Mouse (Mus musculus): Measurements from ENCODE around the gene Ddi2.
A peak's percentile ranks its signal among the peaks of the same experiment; 100 is the strongest.

Gene Ddi2

DNA sequence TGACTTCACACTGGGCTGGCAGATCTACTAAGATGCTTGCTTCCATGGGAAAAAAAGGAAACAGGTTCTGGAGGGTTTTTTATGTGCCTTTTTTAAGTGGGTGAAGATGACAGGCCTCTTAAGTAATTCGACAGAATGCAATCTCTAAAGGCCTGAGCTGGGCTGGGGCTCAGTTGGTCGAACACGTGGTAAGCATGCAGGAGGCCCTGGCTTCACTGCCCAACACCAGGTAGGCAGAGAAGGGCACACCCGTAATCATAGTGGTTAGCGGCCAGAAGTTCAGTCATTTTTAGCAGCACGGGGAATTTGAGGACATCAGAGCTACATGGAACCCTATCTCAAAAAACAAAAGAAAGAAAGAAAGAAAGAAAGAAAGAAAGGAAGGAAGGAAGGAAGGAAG is 68.7 kb downstream of the Ddi2 start:
- DNase-seq (ENCODE audit: low spot score): no peak

GRCm38 (mm10) chr4:141653813-141654212 is 69.4 kb downstream of the Ddi2 start:
- no peak for DNase-seq (ENCODE audit: low spot score)

DNA sequence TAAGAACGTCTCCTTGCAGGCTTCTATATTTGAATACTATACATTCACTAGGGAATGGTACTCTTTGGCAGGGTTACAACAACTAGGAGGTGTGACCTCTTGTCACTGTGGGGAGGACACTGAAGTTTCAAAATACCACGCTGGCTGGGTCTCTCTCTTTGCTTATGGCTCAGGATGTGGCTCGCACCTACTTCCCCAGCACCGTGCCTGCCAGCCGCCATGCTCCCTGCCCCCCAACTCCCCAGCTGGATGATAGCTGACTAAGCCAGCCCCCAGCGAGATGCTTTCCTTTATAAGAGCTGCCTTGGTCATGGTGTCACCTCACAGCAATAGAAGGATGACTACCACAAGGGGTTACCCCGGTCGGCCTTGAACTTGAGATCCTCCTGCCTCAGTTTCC is 70.2 kb downstream of the Ddi2 start:
- no peak for DNase-seq (ENCODE audit: low spot score)

DNA sequence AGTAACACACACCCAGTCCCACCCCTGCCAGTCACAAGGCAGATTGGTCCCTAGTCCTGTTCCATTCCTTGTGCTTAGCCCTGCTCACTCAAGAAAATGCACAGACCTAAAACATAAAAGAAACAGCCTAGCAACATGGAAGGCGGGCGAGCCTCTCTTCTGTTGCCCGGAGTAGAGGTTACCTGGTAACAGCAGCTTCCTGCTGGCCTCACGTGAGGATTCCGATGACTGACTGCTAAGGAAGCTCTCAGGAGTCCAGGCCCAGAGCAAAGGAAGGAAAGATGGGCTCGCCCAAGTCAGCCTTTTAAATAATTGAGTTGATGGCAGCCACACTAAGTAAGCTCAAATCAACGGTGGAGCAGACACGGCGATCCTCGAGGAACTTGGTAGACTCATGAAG is 71.3 kb downstream of the Ddi2 start:
- no peak for DNase-seq (ENCODE audit: low spot score)

DNA sequence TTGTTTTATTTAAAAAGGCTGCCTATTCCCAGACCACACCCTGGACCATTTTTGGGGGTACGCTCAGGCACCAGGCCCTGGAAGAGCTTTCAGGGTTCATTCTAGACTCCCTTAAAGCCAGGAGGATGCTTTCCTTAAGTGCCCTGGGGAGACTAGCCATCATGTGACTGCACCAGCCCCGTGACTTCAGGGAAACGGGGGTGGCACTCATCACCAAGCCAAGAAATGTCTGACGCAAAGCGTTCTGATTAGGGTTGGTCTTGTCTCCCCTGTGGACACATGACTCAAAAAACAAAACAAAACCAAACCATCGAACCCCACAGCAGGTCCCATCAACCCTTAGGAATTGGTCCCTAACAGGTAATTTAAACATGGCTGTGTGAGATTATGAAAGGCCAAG is 71.9 kb downstream of the Ddi2 start:
- DNase-seq (ENCODE audit: low spot score): no peak

DNA sequence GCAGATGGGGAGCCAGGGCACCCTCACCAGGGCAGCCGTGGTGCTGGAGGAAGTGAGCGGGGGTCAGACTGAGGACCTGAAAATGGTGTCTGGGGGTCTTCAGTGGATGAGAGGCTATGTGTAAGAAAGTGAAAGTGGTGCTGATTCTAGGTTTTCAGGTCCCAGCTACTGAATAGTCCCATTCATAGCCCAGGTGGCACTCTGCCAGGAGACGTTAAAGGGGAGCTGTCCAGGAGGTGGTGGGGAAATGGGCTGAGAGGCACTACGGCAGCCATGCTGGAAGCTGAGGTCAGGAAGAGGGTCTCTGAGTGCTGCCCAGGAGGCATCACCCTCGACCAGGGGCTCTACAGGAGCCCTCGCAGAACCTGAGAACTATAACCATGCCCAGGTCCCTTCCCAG is 74.0 kb downstream of the Ddi2 start:
- no peak for DNase-seq (ENCODE audit: low spot score)

DNA sequence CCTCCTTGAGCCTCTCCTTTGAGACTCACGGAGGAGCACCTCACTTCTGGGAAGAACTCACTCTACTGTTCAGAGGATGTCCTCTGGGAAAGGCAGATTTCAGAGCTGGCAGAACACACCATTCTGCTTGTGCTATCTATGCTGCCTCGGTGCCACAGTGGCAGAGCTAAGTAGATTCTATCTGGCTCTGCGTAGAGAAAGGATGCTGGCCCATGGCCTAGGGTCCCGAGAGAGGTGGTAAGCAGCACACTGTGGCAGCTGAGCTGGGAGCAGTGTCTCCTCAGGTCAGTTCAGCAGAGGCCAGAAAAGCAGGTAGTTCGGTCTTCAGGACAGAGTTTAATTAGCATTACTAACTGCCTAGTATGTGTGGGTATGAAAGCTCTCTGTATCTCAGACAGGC is 75.0 kb downstream of the Ddi2 start:
- DNase-seq (ENCODE audit: low spot score): no peak

DNA sequence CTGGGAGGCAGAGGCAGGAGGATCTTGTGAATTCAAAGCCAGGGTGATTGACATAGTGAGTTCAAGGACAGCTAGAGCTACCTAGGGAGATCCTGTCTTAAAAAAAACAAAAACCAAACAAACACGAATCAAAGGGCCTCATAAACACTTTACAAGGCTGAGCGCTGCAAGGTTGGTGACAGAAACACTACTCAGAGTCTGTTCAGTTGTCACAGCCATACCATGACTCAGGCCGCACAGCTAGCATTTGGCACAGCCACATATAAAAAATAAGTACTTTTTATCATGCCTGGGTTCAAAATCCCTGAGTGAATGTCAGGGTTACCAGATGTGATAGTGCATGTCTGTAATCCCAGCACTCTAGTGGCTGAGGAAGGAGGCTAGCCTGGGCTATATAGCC is 76.0 kb downstream of the Ddi2 start:
- DNase-seq (ENCODE audit: low spot score): no peak

DNA sequence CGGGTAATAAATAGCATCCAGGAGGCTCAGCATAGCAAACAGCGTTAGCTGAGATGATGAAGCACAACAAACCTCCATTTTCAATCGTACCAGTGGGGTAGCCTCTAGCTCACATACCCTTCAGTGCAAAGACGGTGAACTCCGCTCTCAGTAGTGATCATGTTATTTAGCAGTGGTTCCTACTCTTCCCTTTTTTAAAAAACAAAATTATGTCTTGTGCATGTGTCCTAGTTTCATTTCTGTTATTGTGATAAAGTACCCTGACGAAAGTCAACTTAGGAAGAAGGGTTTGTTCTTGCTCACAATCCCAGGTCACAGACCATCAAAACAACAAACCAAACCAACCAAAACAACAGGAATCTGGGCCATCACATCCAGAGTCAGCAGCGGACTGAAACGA is 77.2 kb downstream of the Ddi2 start:
- DNase-seq (ENCODE audit: low spot score): no peak

DNA sequence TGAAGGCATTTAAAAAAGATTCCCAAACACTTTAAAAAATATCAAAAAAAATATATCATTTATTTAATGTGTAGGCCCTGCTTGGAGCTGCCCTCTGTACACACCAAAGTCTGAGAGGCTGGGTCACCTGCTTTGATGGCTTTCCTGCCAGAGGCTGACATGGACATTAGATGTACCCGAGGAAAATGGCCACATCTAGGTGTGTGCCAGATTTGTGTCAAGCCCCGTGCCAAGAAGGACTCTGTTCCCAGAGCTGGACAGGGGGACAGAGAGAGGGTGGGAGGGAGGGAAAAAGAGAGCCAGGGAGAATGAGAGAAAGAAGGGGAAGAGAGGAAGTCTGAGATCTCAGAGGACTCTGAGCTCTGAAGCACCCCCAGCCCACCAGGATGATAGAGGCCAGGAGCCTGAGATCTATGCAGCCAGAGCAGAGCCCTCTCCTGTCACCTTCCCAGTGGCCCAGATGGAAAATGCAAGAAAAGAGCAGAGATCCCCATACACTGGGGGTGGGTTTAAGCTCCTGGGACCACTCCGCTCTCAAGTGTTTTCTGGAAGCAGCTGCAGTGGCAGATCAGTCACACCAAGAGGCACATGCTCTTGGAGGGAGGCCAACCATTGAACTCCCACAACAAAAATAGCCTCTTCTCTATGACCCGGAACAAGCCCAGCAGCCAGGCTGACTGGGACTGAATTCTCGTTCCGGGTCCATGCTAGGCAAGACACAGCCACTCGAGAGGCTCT is 79.9 kb downstream of the Ddi2 start:
- peak; percentile 73 for DNase-seq (ENCODE audit: low spot score)

DNA sequence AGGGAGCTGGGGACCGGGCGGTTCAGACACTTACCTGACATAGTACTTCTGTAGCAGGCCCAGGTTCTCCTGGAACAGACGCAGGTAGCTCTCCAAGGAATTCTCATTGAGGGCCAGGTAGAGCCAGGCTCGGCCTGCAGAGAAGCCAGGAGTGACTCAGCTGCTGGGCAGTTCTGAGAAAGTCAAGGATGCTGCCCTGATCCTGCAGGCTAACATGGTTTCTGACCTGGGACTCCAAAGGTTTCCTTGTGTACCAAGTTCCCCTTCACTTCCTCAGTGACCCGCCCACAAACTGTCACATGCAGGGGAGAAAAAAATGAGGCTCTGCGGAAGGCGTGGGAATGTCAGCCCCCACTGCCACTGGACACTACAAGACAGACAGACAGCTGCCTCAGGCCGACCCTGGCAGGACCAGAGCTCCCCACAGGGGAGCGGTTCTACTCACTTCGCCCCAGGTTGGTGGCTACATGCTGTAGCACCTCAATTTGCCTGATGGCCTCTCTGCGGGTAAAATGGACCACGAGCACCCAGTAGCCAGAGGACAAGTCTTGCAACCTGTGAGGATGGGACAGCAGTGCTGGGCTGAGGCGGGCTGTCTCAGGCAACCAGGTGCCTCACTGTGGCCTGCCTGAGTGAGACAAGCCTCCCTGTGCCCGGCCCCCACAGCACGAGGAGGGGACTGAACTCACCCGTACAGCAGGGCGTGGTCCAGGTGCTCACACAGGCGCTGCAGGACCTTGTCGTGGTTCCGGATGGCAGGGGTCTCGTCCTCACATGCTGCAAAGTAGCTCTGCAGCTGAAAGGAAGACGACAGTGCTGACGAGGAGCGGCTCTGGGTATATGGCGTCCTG is 81.0 kb downstream of the Ddi2 start:
- no peak for DNase-seq (ENCODE audit: low spot score)

DNA sequence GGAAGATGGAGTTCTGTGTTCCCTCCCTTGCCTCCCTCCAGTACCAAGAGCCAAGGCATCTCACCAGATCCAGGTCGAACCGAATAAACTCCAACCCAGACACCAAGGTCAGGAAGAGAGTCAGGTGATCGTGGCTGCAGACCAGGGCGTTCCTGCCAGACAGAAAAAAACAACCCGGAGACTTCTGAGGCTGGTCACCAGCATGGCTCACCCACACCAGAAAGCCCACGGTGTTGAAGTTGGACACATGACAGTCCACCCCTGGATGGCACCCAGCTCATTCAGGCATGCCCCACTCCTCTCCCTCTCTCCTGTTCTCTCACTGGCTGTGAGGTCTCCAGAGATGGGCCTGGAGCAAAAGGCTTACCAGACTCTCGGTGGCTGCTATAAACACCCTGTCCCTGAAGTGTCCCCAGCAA is 81.9 kb downstream of the Ddi2 start:
- no peak for DNase-seq (ENCODE audit: low spot score)

DNA sequence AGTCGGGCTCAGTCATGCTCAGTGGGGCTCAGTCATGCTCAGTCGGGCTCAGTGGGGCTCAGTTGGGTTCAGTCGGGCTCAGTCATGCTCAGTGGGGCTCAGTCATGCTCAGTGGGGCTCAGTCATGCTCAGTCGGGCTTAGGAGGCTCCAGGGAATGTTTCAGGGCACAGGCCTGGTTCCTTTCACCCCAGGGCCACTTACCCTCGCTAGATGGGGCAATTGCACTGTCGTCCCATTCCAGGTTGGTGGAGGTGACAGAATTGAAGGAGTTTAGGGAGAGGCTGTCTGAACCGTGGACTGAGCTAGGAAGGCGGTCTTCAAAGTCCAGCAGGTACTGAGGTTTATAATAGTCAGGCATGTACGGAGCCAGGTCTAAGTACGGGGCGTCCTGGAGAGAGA is 83.7 kb downstream of the Ddi2 start:
- no peak for DNase-seq (ENCODE audit: low spot score)

- DNase-seq (ENCODE audit: low spot score): no peak
Observed at GRCm38 (mm10) chr4:141636693-141637092, 86.5 kb downstream of the Ddi2 start.

DNA sequence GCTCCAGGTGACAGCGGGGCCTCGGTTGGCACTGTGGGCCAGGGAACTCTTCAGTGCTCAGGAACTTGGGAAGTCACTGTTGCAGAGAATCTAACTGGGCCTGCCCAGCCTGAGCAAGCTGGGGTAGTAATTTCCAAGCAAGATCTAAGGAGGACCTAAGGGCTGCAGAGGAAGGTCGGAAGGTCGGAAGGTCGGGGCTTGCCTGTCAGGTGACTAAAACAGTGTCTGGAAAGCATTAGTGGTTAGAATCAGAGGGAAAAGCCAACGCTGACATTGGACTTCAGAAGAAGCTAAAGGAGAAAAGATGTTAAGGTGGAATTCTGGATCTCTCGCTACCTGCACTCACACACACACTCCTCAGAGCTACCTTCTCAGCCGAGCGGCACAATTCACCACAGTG is 87.2 kb downstream of the Ddi2 start:
- DNase-seq (ENCODE audit: low spot score): no peak

DNA sequence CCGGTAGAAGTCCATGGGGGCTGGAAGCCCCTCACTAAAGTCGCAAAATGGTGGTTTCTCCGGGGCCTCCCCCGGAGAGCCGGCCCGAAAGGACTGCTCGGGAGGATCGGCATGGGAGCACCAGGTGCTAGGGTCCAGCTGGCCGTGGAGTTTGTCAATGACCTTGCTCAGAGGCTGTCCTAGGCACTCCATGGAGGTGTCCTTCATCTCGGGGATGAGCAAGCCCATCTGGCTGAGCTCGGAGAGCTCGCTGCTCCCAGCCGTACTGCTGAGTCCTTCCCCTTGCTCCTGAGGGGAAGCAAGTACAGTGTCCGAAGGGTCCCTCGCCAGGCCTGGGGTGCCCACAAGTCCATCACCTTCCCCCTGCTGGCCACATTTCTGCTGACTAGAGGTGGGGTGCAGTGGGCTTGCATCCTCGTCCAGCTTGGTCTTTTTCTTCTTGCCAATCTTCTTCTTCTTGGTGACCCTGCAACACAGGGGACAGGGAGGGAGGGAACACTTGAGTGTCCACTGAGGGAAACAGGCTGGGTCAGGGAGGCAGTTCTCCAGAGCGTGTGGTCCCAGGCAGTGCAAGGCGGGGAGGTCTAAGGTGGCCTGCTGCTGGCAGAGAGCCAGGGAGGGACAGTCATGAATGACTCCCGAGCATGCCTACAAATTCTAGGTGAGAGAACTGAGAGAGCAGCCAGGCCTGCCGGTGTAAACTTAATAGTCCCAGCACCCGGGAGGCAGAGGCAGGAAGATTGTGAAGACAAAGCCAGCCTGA is 90.9 kb downstream of the Ddi2 start:
- DNase-seq (ENCODE audit: low spot score): no peak

GRCm38 (mm10) chr4:141631250-141631649 is 92.0 kb downstream of the Ddi2 start:
- no peak for DNase-seq (ENCODE audit: low spot score)

GRCm38 (mm10) chr4:141630021-141630420 is 93.2 kb downstream of the Ddi2 start:
- no peak for DNase-seq (ENCODE audit: low spot score)

- no peak for DNase-seq (ENCODE audit: low spot score)
Observed at GRCm38 (mm10) chr4:141628661-141629060, 94.6 kb downstream of the Ddi2 start.
